Mouse (Mus musculus) hindbrain, postnatal 0 days (tissue): ENCODE measurements around the gene Hdac11. TPM values are rescaled to one million over a fixed set of nuclear protein-coding genes. Genes with fewer than 3 reads are reported as not detected.

Source experiments
- ATAC-seq: fragments of 200-750 bp; cut with Nextera tagmentation; 2 replicates; pipeline ENCODE4 v1.8.0; 2017; ENCODE audit warnings: mild to moderate bottlenecking, moderate TSS enrichment, moderate library complexity
- DNase-seq: peaks from one replicate; pipeline ENCODE4 v3.0.0-alpha.2; 2015; ENCODE audit warnings: low spot score
- H3K27ac ChIP-seq: fragments of 300-500 bp; sonication (generic); 2 replicates; pipeline ENCODE4 v1.5.1; 2014; ENCODE audit warnings: mild to moderate bottlenecking
- H3K27me3 ChIP-seq: fragments of 300-500 bp; sonication (generic); 2 replicates; pipeline ENCODE4 v1.6.1; 2014; ENCODE audit warnings: low read length, mixed read lengths; ENCODE audit not compliant: insufficient read depth
- H3K36me3 ChIP-seq: fragments of 300-500 bp; sonication (generic); 2 replicates; pipeline ENCODE4 v1.6.1; 2014; ENCODE audit warnings: low read length, mixed read lengths; ENCODE audit not compliant: insufficient read depth
- H3K4me1 ChIP-seq: fragments of 300-500 bp; sonication (generic); 2 replicates; pipeline ENCODE4 v1.6.1; 2014; ENCODE audit warnings: antibody characterized with exemption, low read length, mixed read lengths; ENCODE audit not compliant: insufficient read depth
- H3K4me2 ChIP-seq: fragments of 300-500 bp; sonication (generic); 2 replicates; pipeline ENCODE4 v1.6.1; 2014; ENCODE audit warnings: low read depth, mild to moderate bottlenecking, low read length, moderate library complexity, mixed read lengths
- H3K4me3 ChIP-seq: fragments of 300-500 bp; sonication (generic); 2 replicates; pipeline ENCODE4 v1.5.1; 2014; ENCODE audit warnings: low read length
- H3K9ac ChIP-seq: fragments of 300-500 bp; sonication (generic); replicated peaks from 2 replicates; pipeline ENCODE4 v1.6.1; 2014; ENCODE audit warnings: mild to moderate bottlenecking, low read length, moderate library complexity, mixed read lengths
- H3K9me3 ChIP-seq: fragments of 300-500 bp; sonication (generic); 2 replicates; pipeline ENCODE4 v1.6.1; 2016; ENCODE audit warnings: low read length, mixed read lengths
- CTCF ChIP-seq: IDR thresholded peaks from 2 replicates; pipeline ENCODE4 v1.5.1; 2016; ENCODE audit warnings: antibody characterized with exemption, control low read depth, low read depth
- WGBS: fragments of 180-500 bp; shearing (Covaris S2); extraction: QIAGEN DNeasy Blood & Tissue Kit; methylation state at CpG from one replicate; pipeline ENCODE4 v1.1.7; 2014; 5-methylcytosine and 5-hydroxymethylcytosine counted together
- polyA plus RNA-seq: library from polyadenylated mRNA; unstranded; fragments of >200 nt; fragmentation: Nextera tagmentation; extraction: Ambion mirVana; gene quantifications from 2 replicates; pipeline ENCODE4 v1.2.1, GENCODE M21; 2015
- total RNA-seq: library from RNA; depleted of rRNA; stranded (reverse); fragments of >200 nt; gene quantifications from 2 replicates; pipeline ENCODE4 v1.2.3, GENCODE M21; 2014

Hdac11 gene
- total and polyA plus RNA-seq, 2 experiments from 2014 or later, result 50.1 to 111 TPM

GRCm38 (mm10) chr6:91198456-91198855, 42.0 kb downstream of the Hdac11 start:
- no peak for TF ChIP-seq CTCF
- 52% methylated on average over 2 of the region's 2 CpGs for WGBS
- Histone ChIP-seq H3K36me3 (no peaks in the 10 kb centered on the region), H3K4me2 (no peak overlapping the region), H3K9ac (no peak overlapping the region), H3K27ac (no peak overlapping the region), H3K4me3 (no peak overlapping the region), H3K4me1 (peaks cover 12% of the 10 kb centered on the region; the same call in 1 of the 2 replicates), H3K9me3 (no peaks in the 10 kb centered on the region), H3K27me3 (no peaks in the 10 kb centered on the region)
- no peak for ATAC-seq
- no peak for DNase-seq

GRCm38 (mm10) chr6:91200429-91201188, 44.1 kb downstream of the Hdac11 start:
- no peak overlapping the region for H3K4me3 ChIP-seq
- no peak overlapping the region for H3K4me2 ChIP-seq
- DNase-seq, result peak; percentile 86
- H3K9me3 ChIP-seq, result no peaks in the 10 kb centered on the region
- 22% methylated on average over 8 of the region's 8 CpGs for WGBS
- no peaks in the 10 kb centered on the region for H3K36me3 ChIP-seq
- peak overlapping the region; percentile 62 for H3K27ac ChIP-seq
- peak; percentile 88 for ATAC-seq
- H3K9ac ChIP-seq, result no peak overlapping the region
- no peaks in the 10 kb centered on the region for H3K27me3 ChIP-seq
- H3K4me1 ChIP-seq, result peaks cover 12% of the 10 kb centered on the region; the same call in 1 of the 2 replicates
- TF ChIP-seq CTCF, result no peak

GRCm38 (mm10) chr6:91201881-91202341, 45.4 kb downstream of the Hdac11 start:
- Histone ChIP-seq H3K36me3 (no peaks in the 10 kb centered on the region), H3K9ac (no peak overlapping the region), H3K4me2 (no peak overlapping the region), H3K4me3 (no peak overlapping the region), H3K27ac (no peak overlapping the region), H3K9me3 (no peaks in the 10 kb centered on the region), H3K27me3 (no peaks in the 10 kb centered on the region), H3K4me1 (peaks cover 12% of the 10 kb centered on the region; the same call in 1 of the 2 replicates)
- no peak for TF ChIP-seq CTCF
- no peak for ATAC-seq
- DNase-seq, result no peak
- WGBS, result 62% methylated on average over 8 of the region's 8 CpGs

- Histone ChIP-seq H3K4me1 (peaks cover 12% of the 10 kb centered on the region; the same call in 1 of the 2 replicates), H3K27ac (no peak overlapping the region), H3K9ac (no peak overlapping the region), H3K4me2 (no peak overlapping the region), H3K27me3 (no peaks in the 10 kb centered on the region), H3K9me3 (no peaks in the 10 kb centered on the region), H3K36me3 (no peaks in the 10 kb centered on the region), H3K4me3 (no peak overlapping the region)
- no peak for DNase-seq
- 92% methylated on average over 4 of the region's 4 CpGs for WGBS
- no peak for TF ChIP-seq CTCF
- ATAC-seq, result no peak
Observed at GRCm38 (mm10) chr6:91202571-91202970, 46.1 kb downstream of the Hdac11 start.

- TF ChIP-seq CTCF, result no peak
- 73% methylated on average over 3 of the region's 3 CpGs for WGBS
- no peak for ATAC-seq
Observed at GRCm38 (mm10) chr6:91205346-91205745, 48.9 kb downstream of the Hdac11 start.

GRCm38 (mm10) chr6:91205791-91206190, 49.3 kb downstream of the Hdac11 start:
- H3K9ac ChIP-seq, result no peak overlapping the region
- no peak for DNase-seq
- H3K27ac ChIP-seq, result no peak overlapping the region
- no peaks in the 10 kb centered on the region for H3K36me3 ChIP-seq
- WGBS, result 82% methylated on average over 5 of the region's 5 CpGs
- no peak for TF ChIP-seq CTCF
- H3K4me3 ChIP-seq, result no peak overlapping the region
- H3K9me3 ChIP-seq, result no peaks in the 10 kb centered on the region
- H3K4me1 ChIP-seq, result peaks cover 12% of the 10 kb centered on the region; the same call in 1 of the 2 replicates
- H3K4me2 ChIP-seq, result no peak overlapping the region
- H3K27me3 ChIP-seq, result no peaks in the 10 kb centered on the region
- ATAC-seq, result no peak

More at GRCm38 (mm10) chr6:91205346-91205745, 48.9 kb downstream of the Hdac11 start:
- Histone ChIP-seq H3K4me1 (peaks cover 12% of the 10 kb centered on the region; the same call in 1 of the 2 replicates), H3K36me3 (no peaks in the 10 kb centered on the region), H3K27ac (no peak overlapping the region), H3K9me3 (no peaks in the 10 kb centered on the region), H3K4me2 (no peak overlapping the region), H3K9ac (no peak overlapping the region), H3K4me3 (no peak overlapping the region), H3K27me3 (no peaks in the 10 kb centered on the region)
- DNase-seq, result no peak

- DNase-seq, result no peak
- WGBS, result 61% methylated on average over 3 of the region's 3 CpGs
- Histone ChIP-seq H3K27me3 (no peaks in the 10 kb centered on the region), H3K4me1 (peaks cover 2% of the 10 kb centered on the region; the same call in 1 of the 2 replicates), H3K4me2 (no peak overlapping the region), H3K9me3 (no peaks in the 10 kb centered on the region), H3K4me3 (no peak overlapping the region), H3K9ac (no peak overlapping the region), H3K27ac (no peak overlapping the region), H3K36me3 (no peaks in the 10 kb centered on the region)
- no peak for ATAC-seq
- TF ChIP-seq CTCF, result no peak
Observed at GRCm38 (mm10) chr6:91207491-91207890, 51.0 kb downstream of the Hdac11 start.
